Mouse (Mus musculus): ENCODE data around the gene Snrk.

GRCm38 (mm10) chr9:122146124-122146870, 29.2 kb downstream of the Snrk start:
- no peak for TF ChIP-seq CHD1 (IDR thresholded peaks at IDR 0.05; ENCODE audit: low read depth, low read length)
- no peak for TF ChIP-seq CTCF (IDR thresholded peaks at IDR 0.05 in 2 of 3, conservative IDR thresholded peaks at IDR 0.05 in 1 of 3; ENCODE audit: control insufficient read depth in 1 of 3, insufficient read depth in 1 of 3, low read depth in 2 of 3, low read length in 3 of 3, poor library complexity in 1 of 3, severe bottlenecking in 1 of 3)
- TF ChIP-seq POLR2A (IDR thresholded peaks at IDR 0.05; ENCODE audit: control insufficient read depth in 1 of 2, insufficient read depth in 1 of 2, low read depth in 1 of 2, low read length in 2 of 2, poor library complexity in 1 of 2), result no peak
- TF ChIP-seq ZNF384 (IDR thresholded peaks at IDR 0.05; ENCODE audit: low read depth, low read length), result no peak
- TF ChIP-seq ELF1 (IDR thresholded peaks at IDR 0.05; ENCODE audit: low read depth, low read length), result no peak
- TF ChIP-seq CHD2 (IDR thresholded peaks at IDR 0.05; ENCODE audit: low read length), result no peak
